Mouse (Mus musculus): ENCODE results near the gene Bace2. TPM values are rescaled to one million over a fixed set of nuclear protein-coding genes. Genes with fewer than 3 reads are reported as not detected.

Bace2 gene
- polyA plus RNA-seq (2017; shearing (Covaris generic)) = 1 to 10 TPM; 2.1 to 7.5 TPM

GRCm38 (mm10) chr16:97356499-97357187 lies at the start of gene Bace2:
Gene Bace2 (plus strand): TSS chr16:97356742.

GRCm38 (mm10) chr16:97462481-97463181 lies 106.1 kb downstream of the Bace2 start, which contains the start of gene Mx1:
Gene Mx1 (minus strand): TSS chr16:97462907.

Other genes with a start within 250 kb of the Bace2 start
- gene Dscam, start 186.0 kb upstream of the Bace2 start, polyA plus RNA-seq (2017; shearing (Covaris generic)) = 1 to 10 TPM in 1 of 2 experiments, under 1 TPM in 1; 0.23 to 7.8 TPM
- 1 to 10 TPM; 4.1 to 6.1 TPM for gene Mx1, start 106.2 kb downstream of the Bace2 start, polyA plus RNA-seq (2017; shearing (Covaris generic))
- 1 to 10 TPM; 1.1 to 3.7 TPM for gene Fam3b, start 158.1 kb downstream of the Bace2 start, polyA plus RNA-seq (2017; shearing (Covaris generic))